Mouse (Mus musculus): ENCODE results near the gene Tbx18.

The Tbx18 gene

DNA sequence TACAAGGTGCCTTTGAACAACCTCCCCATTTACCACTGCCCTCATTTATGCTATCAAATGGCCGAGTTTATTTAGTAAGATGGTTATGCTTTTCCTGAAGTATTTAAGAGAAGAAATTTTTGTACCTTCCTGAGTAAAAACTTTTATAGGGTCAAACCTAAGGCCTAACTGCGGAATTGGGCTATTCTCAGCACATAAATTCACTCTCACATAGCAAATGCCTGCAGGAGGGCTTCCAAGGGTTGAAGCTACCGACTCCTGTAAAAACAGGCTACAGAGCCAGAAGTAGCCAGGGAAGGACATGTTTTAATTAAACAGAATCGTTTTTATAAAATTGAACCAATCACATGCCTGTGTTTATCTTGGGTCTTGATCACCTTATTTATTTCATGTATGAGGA is 20.7 kb downstream of the Tbx18 start:
- DNase-seq (ENCODE audit: low spot score in 2 of 2), result no peak

DNA sequence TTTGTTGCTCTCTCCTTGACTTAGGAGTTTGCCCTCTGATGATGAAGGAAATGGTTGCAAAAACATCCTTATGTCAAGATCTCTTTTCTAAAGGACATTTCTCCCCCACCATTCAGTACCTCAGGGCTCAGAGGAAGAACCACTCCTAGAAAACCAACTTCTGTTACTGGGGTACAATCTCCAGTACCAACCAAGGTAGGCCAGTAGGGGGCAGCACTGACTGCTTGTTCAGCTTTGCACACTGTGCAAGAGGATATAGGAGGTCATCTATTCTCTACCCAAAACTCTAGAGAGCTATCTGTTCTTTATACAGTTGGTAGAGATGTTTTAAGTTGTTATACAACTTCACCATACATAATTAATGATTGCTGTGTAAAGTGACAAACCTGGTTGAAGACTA is 22.9 kb downstream of the Tbx18 start:
- peak in 1 of 2 experiments; percentile 33 for DNase-seq (ENCODE audit: low spot score in 2 of 2)

DNA sequence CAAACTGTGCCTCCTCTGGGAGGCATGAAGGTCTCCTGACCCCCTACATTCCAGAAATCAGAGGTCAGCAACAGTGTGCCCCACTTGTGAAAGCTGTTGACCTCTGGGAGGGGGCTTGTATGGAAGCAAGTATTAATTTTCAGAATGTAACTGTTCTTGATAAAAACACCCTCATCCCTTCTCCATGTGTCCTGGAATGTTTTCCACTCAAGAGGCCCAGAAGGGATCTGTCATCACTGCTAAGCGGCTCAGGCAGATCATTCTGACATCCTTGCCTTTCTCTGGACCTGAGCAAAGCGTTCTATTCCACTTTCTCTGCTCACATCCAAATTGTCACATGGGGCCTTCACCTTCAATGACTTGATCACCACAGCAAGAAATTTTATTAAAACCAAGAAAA is 28.8 kb downstream of the Tbx18 start:
- DNase-seq (ENCODE audit: low spot score in 2 of 2), result no peak

DNA sequence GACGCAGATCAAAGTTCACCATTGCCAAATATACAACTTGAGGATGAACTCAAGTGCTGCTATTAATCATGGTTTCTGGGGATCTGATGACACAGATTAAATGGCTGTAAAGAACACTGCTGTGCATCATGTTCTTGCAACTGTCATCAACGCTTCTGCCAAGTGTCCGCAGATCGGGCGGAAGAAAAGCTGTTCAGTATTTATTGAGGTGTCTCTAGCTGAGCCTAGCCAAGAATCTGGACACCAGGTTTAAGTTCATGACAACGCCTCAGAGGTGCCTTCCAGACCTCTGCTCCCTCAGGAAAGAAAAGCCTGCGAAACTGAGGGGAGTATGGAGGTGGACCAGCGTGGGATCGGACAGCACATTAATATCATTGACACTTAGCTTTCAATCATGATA is 44.1 kb downstream of the Tbx18 start:
- DNase-seq (ENCODE audit: low spot score in 2 of 2), result no peak

DNA sequence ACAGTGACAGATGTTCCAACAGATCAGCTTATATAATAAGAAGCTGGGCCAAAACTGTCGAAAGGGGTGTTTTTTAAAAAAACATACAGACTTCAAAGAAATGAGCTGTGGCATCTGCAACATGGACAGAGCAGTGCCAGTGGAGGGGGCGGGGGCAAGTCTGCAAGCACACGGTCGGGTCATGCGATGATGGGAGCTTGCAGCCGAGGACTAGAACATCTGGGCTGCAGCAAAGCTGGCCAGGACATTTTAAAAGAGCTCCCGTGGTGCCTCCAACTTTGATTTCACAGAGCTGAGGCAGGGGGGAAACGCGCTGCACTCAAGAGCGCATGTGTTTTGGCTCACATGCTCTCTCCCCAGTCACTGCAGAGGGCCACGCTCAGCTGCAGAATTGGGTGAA is 48.8 kb downstream of the Tbx18 start:
- DNase-seq (ENCODE audit: low spot score in 2 of 2), result no peak

Data from right cerebral cortex, postnatal 10 days (tissue).